Mouse (Mus musculus): ENCODE results near the gene Cacng2. TPM values are rescaled to one million over a fixed set of nuclear protein-coding genes. Genes with fewer than 3 reads are reported as not detected.
A peak's percentile ranks its signal among the peaks of the same experiment; 100 is the strongest.

Gene Cacng2
- polyA plus RNA-seq (2016; fragmentation: Nextera tagmentation; extraction: Ambion mirVana) = not detected in 2 replicates

DNA sequence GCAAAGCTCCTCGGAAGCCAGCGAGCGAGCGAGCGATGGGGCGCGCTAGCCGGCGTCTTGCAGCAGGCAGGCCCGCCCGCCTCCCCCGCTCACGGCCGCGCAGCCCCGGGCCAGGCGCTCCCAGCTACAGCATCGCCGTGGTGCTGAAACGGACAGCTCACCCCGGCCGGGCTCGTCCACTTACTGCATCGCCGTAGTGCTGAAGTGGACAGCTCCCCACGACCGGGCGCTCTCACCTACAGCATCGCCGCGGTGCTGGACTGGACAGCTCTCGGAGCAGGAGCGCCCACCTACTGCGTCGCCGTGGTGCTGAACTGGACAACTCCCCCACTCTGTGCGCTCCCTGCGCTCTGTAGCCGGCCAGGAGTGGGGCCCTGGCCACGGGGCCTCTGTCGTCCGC lies at the start of gene Cacng2:
TSS of gene Cacng2 (minus strand) at position 325 of the 400 bp plus-strand sequence.
- H3K9me3 ChIP-seq (replicated peaks) = no peaks in the 10 kb centered on the region
- H3K4me3 ChIP-seq = peak within 1 kb of the TSS; percentile 27; the same call in 1 of the 2 replicates
- H3K36me3 ChIP-seq = no peaks in the 10 kb centered on the region
- H3K4me2 ChIP-seq = peak within 1 kb of the TSS; percentile 59
- H3K4me1 ChIP-seq (replicated peaks) = peaks cover 4% of the 10 kb centered on the region
- under 1% methylated on average over 42 of the region's 42 CpGs for WGBS
- peaks cover 50% of the 10 kb centered on the region for H3K27me3 ChIP-seq (replicated peaks)
- peak; percentile 91 for ATAC-seq (ENCODE audit: insufficient number of reproducible peaks, low FRiP score)
- H3K27ac ChIP-seq (ENCODE audit: poor library complexity, severe bottlenecking) = no peak within 1 kb of the TSS
- no peak within 1 kb of the TSS for H3K9ac ChIP-seq

DNA sequence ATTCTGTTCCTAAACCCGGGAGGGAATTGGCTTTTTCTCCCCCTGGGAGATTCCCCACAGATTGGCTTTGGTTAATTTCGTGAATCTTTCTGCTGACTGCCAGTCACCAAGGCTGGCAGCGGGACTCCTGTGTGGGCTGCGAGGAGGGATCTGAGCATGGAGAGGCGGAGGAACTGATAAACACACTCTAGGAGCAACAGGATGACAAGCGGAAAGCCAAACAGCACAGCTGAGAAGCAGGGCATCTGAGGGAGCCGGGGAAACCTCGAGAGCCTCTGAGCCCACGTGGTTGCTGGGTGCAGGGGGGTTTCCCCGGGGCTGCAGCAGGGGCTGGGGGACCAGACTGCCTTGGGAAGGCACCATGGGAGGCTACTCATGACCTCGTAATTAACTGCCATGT lies 49.7 kb upstream of the Cacng2 start:
- Histone ChIP-seq H3K9me3 (replicated peaks) (no peaks in the 10 kb centered on the region), H3K4me3 (no peak overlapping the region), H3K4me1 (replicated peaks) (peaks cover 13% of the 10 kb centered on the region), H3K27me3 (replicated peaks) (no peaks in the 10 kb centered on the region), H3K27ac (ENCODE audit: poor library complexity, severe bottlenecking) (no peak overlapping the region), H3K4me2 (no peak overlapping the region), H3K9ac (no peak overlapping the region), H3K36me3 (peaks cover 12% of the 10 kb centered on the region)
- no peak for ATAC-seq (ENCODE audit: insufficient number of reproducible peaks, low FRiP score)
- WGBS = 63% methylated on average over 11 of the region's 11 CpGs

DNA sequence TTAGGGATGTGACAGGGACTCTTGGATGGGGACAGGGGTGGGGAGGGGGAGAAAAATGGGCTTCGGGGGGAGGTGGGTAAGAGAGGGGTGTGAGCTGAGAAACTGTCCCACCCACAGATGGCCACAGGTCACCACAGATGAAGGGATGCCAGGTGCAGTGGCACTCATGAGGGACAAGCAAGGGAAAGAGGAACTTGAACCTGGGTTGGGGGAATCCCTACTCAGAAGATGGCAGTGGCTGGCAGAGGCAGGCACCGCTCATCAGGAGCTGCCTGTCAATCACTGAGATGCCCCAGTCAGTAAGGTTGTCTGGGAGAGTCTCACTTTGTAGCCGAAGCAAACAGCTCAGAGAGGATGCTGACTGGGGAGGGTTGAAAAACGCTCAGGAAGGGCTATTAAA lies 45.5 kb upstream of the Cacng2 start:
- Histone ChIP-seq H3K36me3 (peaks cover 18% of the 10 kb centered on the region), H3K9me3 (replicated peaks) (no peaks in the 10 kb centered on the region), H3K4me2 (no peak overlapping the region), H3K4me1 (replicated peaks) (no peaks in the 10 kb centered on the region), H3K27ac (ENCODE audit: poor library complexity, severe bottlenecking) (no peak overlapping the region), H3K27me3 (replicated peaks) (no peaks in the 10 kb centered on the region), H3K4me3 (no peak overlapping the region), H3K9ac (no peak overlapping the region)
- 87% methylated on average over 4 of the region's 4 CpGs for WGBS
- no peak for ATAC-seq (ENCODE audit: insufficient number of reproducible peaks, low FRiP score)

DNA sequence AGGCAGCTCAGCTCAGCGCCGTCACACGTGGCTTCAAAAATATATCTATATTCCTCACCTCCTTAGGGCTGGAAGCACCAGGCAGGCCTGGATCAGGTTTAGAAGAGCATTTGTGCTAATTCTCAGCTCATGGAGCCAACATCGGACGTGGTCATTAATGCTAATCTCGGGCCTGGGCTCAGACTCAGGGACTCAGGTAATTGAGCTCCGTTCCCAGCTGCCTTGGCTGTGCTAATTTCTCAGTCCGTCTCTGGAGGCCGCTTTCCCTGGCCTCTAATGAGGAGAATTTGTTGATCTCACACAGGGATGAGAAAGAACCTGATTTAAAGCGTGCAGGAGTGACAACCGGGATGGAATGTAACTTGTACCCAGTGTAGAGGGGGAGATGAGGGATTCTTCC lies 44.6 kb upstream of the Cacng2 start:
- Histone ChIP-seq H3K4me3 (no peak overlapping the region), H3K9ac (no peak overlapping the region), H3K36me3 (peaks cover 18% of the 10 kb centered on the region), H3K9me3 (replicated peaks) (no peaks in the 10 kb centered on the region), H3K27me3 (replicated peaks) (no peaks in the 10 kb centered on the region), H3K4me2 (no peak overlapping the region), H3K27ac (ENCODE audit: poor library complexity, severe bottlenecking) (no peak overlapping the region), H3K4me1 (replicated peaks) (no peaks in the 10 kb centered on the region)
- WGBS = 88% methylated on average over 11 of the region's 11 CpGs
- ATAC-seq (ENCODE audit: insufficient number of reproducible peaks, low FRiP score) = no peak

DNA sequence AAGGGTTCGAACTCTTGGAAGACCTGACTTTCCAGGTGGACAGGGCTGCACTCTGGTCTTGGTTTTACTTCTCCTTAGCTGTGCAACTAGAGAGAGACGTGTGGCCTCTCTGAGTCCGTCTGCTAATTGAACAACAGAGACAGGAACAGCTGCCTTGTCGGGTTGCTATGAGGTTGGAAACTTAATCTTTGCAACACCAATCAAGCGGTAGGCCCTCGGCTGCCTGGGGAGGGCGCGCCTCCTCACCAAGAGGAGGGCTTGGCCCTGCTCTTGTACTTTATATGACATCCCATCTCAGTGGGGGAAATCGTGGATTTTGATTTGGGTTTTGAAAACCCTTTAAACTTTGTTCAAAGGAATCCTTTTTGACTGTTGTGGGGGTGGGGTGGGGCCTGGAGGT lies 42.1 kb upstream of the Cacng2 start:
- Histone ChIP-seq H3K36me3 (peaks cover 11% of the 10 kb centered on the region; the same call in 1 of the 2 replicates), H3K4me1 (replicated peaks) (no peaks in the 10 kb centered on the region), H3K4me3 (no peak overlapping the region), H3K27me3 (replicated peaks) (no peaks in the 10 kb centered on the region), H3K4me2 (no peak overlapping the region), H3K27ac (ENCODE audit: poor library complexity, severe bottlenecking) (no peak overlapping the region), H3K9ac (no peak overlapping the region), H3K9me3 (replicated peaks) (no peaks in the 10 kb centered on the region)
- WGBS = 84% methylated on average over 9 of the region's 9 CpGs
- no peak for ATAC-seq (ENCODE audit: insufficient number of reproducible peaks, low FRiP score)

DNA sequence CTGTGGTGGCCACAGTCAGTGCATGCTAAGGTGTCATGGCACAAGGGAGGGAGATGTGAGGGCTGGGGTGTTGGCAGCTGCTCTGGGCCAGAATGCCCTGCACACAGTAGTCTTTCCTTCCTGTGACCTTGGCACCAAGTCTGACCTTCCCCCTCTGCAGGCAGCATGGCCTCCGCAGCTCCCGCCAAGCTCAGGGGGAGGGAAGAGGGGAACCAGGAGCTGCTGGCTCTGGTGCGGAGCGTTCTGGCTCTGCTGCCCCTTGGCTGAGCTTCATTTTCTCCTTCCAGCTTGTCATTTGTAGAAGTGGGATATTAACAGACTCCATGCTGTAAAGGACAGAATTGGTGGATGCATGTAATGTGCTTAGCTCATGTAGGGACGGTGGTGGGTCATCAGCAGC lies 38.5 kb upstream of the Cacng2 start:
- Histone ChIP-seq H3K4me3 (no peak overlapping the region), H3K9me3 (replicated peaks) (no peaks in the 10 kb centered on the region), H3K27me3 (replicated peaks) (0 out of 2 replicates have a peak, but pooled peaks cover 8% of the 10 kb centered on the region), H3K4me1 (replicated peaks) (no peaks in the 10 kb centered on the region), H3K9ac (no peak overlapping the region), H3K4me2 (no peak overlapping the region), H3K27ac (ENCODE audit: poor library complexity, severe bottlenecking) (no peak overlapping the region), H3K36me3 (no peaks in the 10 kb centered on the region)
- ATAC-seq (ENCODE audit: insufficient number of reproducible peaks, low FRiP score) = no peak
- WGBS = 68% methylated on average over 5 of the region's 5 CpGs

DNA sequence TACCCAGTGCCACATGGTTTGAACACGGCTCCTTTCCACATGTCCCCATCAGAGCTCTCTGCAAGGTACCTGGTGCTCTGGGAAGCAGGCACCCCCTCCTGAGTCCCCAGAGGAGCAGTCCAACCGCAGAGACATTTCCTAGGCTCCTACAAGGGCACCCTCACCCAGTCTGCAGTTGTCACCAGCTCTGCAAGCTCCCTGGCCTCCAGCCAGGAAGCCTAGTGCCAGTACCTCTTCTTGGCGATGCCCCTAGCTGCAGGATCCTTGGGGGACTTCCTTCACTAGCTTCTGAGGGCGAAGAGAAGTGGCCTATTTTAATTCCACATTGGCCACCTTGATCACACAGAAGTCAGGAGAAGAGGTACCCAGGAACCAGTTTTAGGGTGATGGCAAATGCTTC lies 38.0 kb upstream of the Cacng2 start:
- no peak for ATAC-seq (ENCODE audit: insufficient number of reproducible peaks, low FRiP score)
- H3K4me2 ChIP-seq = no peak overlapping the region
- no peaks in the 10 kb centered on the region for H3K9me3 ChIP-seq (replicated peaks)
- H3K4me3 ChIP-seq = no peak overlapping the region
- 61% methylated on average over 4 of the region's 4 CpGs for WGBS
- no peak overlapping the region for H3K9ac ChIP-seq
- H3K27me3 ChIP-seq (replicated peaks) = 0 out of 2 replicates have a peak, but pooled peaks cover 8% of the 10 kb centered on the region
- H3K4me1 ChIP-seq (replicated peaks) = no peaks in the 10 kb centered on the region
- no peak overlapping the region for H3K27ac ChIP-seq (ENCODE audit: poor library complexity, severe bottlenecking)
- no peaks in the 10 kb centered on the region for H3K36me3 ChIP-seq

DNA sequence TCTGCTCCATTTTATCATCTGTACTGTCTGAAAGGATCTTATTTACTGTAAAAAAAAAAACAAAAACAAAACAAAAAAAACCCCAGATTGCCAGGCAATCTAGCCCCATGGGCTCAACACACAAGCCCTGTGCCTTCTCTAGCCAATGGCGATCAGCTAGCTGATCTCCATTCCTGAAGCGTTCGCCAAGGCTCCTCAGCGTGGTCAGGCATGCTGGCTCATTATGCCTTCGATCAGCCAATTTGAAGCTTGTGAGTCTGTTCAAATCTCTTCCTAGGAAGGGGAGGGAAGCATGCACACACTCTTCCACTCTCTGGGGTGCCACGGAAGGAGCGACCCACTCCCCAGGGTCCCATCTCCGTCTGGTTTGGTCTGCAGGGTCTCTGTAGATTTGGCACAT lies 37.5 kb upstream of the Cacng2 start:
- no peak for ATAC-seq (ENCODE audit: insufficient number of reproducible peaks, low FRiP score)
- 79% methylated on average over 8 of the region's 8 CpGs for WGBS
- no peak overlapping the region for H3K4me3 ChIP-seq

DNA sequence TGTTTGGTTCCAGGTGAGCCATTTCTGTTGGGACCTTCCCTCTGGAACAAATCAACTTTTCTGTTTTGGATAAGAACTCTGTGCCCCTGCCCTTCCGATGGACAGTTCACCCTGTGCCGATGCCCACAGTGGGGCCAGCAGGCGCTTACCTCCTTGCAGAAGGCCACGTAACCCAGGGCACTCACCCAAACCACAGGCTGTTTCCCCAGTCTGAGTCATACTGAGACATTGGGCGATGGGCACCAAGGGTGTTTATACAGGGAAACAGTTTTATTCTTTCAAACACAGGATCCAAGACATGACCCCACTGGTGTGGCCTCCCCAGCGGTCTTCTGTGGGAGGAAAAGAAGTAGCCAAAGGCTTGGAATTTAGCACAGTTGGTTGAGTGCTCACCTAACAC lies 35.6 kb upstream of the Cacng2 start:
- Histone ChIP-seq H3K4me1 (replicated peaks) (no peaks in the 10 kb centered on the region), H3K9ac (no peak overlapping the region), H3K27ac (ENCODE audit: poor library complexity, severe bottlenecking) (no peak overlapping the region), H3K36me3 (no peaks in the 10 kb centered on the region), H3K4me3 (no peak overlapping the region), H3K9me3 (replicated peaks) (no peaks in the 10 kb centered on the region), H3K27me3 (replicated peaks) (0 out of 2 replicates have a peak, but pooled peaks cover 19% of the 10 kb centered on the region), H3K4me2 (no peak overlapping the region)
- ATAC-seq (ENCODE audit: insufficient number of reproducible peaks, low FRiP score) = no peak
- 68% methylated on average over 6 of the region's 6 CpGs for WGBS

More for the DNA sequence above, 37.5 kb upstream of the Cacng2 start:
- Histone ChIP-seq H3K27me3 (replicated peaks) (0 out of 2 replicates have a peak, but pooled peaks cover 13% of the 10 kb centered on the region), H3K4me1 (replicated peaks) (no peaks in the 10 kb centered on the region), H3K27ac (ENCODE audit: poor library complexity, severe bottlenecking) (no peak overlapping the region), H3K9ac (no peak overlapping the region), H3K36me3 (no peaks in the 10 kb centered on the region), H3K4me2 (no peak overlapping the region), H3K9me3 (replicated peaks) (no peaks in the 10 kb centered on the region)

DNA sequence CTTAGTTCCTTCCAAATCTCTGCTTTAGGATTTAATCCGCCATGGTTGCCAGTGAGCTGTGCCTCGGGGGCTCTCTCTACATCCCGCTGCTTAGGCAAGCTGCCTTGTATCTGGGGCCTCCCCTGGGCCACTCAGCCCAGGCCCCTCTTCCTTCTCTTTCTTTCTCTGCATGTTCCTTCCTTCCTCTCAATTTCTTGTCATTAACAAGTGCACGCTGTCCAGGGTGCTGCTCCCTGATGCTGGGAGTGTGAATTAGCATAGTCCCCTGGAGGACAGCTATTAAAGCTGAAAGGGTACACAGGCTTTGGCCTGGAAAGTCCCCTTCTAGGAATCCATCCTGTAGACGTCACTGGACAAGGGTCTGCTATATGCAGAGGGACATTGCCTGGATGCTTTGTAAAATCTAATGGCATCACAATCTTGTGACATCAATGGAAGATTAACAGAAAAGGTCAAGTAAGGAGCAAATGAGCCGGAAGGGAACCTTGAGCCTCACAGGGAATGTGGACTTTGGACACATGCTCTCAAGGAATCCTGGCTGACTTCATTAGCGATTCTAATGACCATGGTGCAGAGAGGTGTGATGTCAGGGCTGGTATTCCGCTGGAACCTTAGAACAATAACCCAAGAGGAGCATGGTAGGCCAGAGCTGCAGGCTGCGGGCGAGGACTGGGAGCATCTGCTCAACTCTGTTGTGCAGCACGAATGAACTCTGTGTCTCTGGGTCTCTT lies 33.4 kb upstream of the Cacng2 start:
- no peaks in the 10 kb centered on the region for H3K9me3 ChIP-seq (replicated peaks)
- no peak overlapping the region for H3K4me2 ChIP-seq
- no peaks in the 10 kb centered on the region for H3K36me3 ChIP-seq
- no peak overlapping the region for H3K27ac ChIP-seq (ENCODE audit: poor library complexity, severe bottlenecking)
- H3K9ac ChIP-seq = no peak overlapping the region
- 0 out of 2 replicates have a peak, but pooled peaks cover 23% of the 10 kb centered on the region for H3K27me3 ChIP-seq (replicated peaks)
- 60% methylated on average over 11 of the region's 11 CpGs for WGBS
- no peak for ATAC-seq (ENCODE audit: insufficient number of reproducible peaks, low FRiP score)
- H3K4me1 ChIP-seq (replicated peaks) = no peaks in the 10 kb centered on the region
- H3K4me3 ChIP-seq = no peak overlapping the region

DNA sequence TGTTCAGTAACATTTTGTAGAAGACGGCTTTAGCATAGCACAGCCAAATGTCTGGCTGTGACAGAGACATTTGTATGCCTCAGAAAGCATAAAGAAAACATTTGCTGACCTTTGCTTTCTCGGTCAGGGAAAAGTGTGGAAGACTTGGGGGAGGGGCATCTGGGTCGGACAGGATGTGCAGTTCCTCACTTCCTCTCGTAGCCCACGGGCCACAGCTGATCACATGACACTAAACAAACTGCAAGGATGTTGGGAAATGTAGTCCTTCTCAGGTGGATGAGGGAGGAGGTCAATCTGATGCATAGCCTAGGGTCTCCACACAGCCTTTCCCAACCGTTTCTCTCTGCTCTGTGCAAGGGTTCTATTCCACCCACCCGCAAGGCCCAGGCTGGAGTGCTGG lies 28.7 kb upstream of the Cacng2 start:
- Histone ChIP-seq H3K9me3 (replicated peaks) (no peaks in the 10 kb centered on the region), H3K27ac (ENCODE audit: poor library complexity, severe bottlenecking) (no peak overlapping the region), H3K4me2 (no peak overlapping the region), H3K4me3 (no peak overlapping the region), H3K27me3 (replicated peaks) (0 out of 2 replicates have a peak, but pooled peaks cover 19% of the 10 kb centered on the region), H3K4me1 (replicated peaks) (no peaks in the 10 kb centered on the region), H3K9ac (no peak overlapping the region), H3K36me3 (no peaks in the 10 kb centered on the region)
- ATAC-seq (ENCODE audit: insufficient number of reproducible peaks, low FRiP score) = no peak
- 73% methylated on average over 7 of the region's 7 CpGs for WGBS

DNA sequence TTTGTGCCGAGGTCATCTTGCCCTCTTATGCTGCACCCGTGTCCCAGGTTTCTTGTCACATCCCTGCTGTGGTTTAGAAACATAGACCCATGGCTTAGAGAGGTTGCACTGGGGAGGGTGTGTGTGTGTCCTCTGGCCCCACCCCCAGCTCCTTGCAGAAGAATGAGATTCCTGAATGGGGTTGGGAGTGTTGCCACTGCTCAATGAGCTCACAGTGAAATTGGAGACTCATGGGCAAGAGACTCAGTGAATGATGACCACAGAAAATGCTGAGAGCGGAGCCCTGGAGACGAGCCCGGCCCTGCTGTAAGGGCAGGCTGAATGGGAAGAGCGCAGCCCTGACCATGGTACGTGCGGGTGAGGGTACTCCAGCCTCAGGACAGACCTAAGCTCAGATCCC lies 20.4 kb upstream of the Cacng2 start:
- no peak for ATAC-seq (ENCODE audit: insufficient number of reproducible peaks, low FRiP score)
- Histone ChIP-seq H3K4me3 (no peak overlapping the region), H3K4me2 (no peak overlapping the region), H3K9me3 (replicated peaks) (no peaks in the 10 kb centered on the region), H3K9ac (no peak overlapping the region), H3K36me3 (no peaks in the 10 kb centered on the region), H3K4me1 (replicated peaks) (no peaks in the 10 kb centered on the region), H3K27ac (ENCODE audit: poor library complexity, severe bottlenecking) (no peak overlapping the region), H3K27me3 (replicated peaks) (no peaks in the 10 kb centered on the region)
- WGBS = 78% methylated on average over 8 of the region's 8 CpGs

Data from heart, embryonic 12.5 days (tissue).